ENCODE assay signal across 20 mouse cellular contexts in the genomic region with DNA sequence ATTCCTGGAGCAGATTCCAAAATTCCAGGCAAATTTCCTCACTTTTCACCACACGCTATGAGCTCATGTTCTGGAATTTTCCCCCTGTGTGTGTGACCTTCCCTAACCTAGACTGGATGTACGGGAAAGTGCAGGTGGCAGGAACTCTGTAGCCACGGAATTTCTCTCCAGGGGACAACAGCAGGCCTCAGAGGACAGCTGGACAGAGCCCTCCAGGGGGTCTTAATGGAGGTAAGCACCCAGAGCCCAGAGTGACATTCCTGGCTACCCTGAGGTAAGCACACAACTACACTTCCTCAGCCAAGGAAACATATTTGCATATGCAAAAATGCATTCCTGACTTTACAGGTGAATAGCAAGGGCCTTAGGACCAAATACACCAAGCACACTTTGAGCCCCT.
DNase-seq lines count a peak whose midpoint lies in the region; ATAC-seq and TF ChIP-seq lines count a peak whose summit lies in the region.
"Had no signal": no experiment of that assay in that cellular context is flagged by ENCODE, and none has a peak within 500 bp of the region (broad histone marks: within the 10 kb centered on the region; RNA-seq: fewer than 3 reads in every experiment).

No protein-coding gene starts in this region.

- intact Hi-C loops in heart, postnatal 14 days (cut with DNase I): loop anchor here (5.0 kb wide), 2 partner anchors 43 to 242 kb away; no protein-coding TSS in a partner anchor

- H3K4me3 ChIP-seq in kidney, embryonic 16.5 days (ENCODE audit: low read length): no peak overlapping the region
- no peak overlapping the region for H3K4me3 ChIP-seq in ES-Bruce4 (ENCODE audit: low read depth, low read length)
- H3K4me3 ChIP-seq: embryonic facial prominence, embryonic 15.5 days; intestine, embryonic 15.5 days; limb, embryonic 15.5 days; liver, embryonic 15.5 days; midbrain, embryonic 12.5 days; neural tube, embryonic 12.5 days had no signal

- no peak overlapping the region for H3K9ac ChIP-seq in kidney, embryonic 16.5 days (replicated peaks; ENCODE audit: low read length)
- no peak overlapping the region for H3K9ac ChIP-seq in ES-Bruce4 (ENCODE audit: low read depth, poor library complexity, severe bottlenecking)
- H3K9ac ChIP-seq: embryonic facial prominence, embryonic 15.5 days; hindbrain, embryonic 14.5 days; intestine, embryonic 15.5 days; limb, embryonic 15.5 days; liver, embryonic 15.5 days; midbrain, embryonic 12.5 days; neural tube, embryonic 12.5 days had no signal

- no peaks in the 10 kb centered on the region for H3K27me3 ChIP-seq in kidney, embryonic 16.5 days (ENCODE audit: insufficient read depth, low read length)
- H3K27me3 ChIP-seq in ES-Bruce4 (ENCODE audit: control insufficient read depth, insufficient read depth, low read length, poor library complexity, severe bottlenecking): no peaks in the 10 kb centered on the region
- H3K27me3 ChIP-seq: embryonic facial prominence, embryonic 15.5 days; intestine, embryonic 15.5 days; limb, embryonic 15.5 days; liver, embryonic 15.5 days; midbrain, embryonic 12.5 days; neural tube, embryonic 12.5 days had no signal

- no peak for TF ChIP-seq CTCF in ES-Bruce4 (IDR thresholded peaks at IDR 0.05; ENCODE audit: low read depth, low read length)

- H3K27ac ChIP-seq in kidney, embryonic 16.5 days (ENCODE audit: low read length): no peak overlapping the region
- peak overlapping the region; percentile 68 for H3K27ac ChIP-seq in ES-Bruce4 (ENCODE audit: insufficient read depth, low read length)
- H3K27ac ChIP-seq: embryonic facial prominence, embryonic 15.5 days; hindbrain, embryonic 14.5 days; intestine, embryonic 15.5 days; limb, embryonic 15.5 days; liver, embryonic 15.5 days; midbrain, embryonic 12.5 days; neural tube, embryonic 12.5 days had no signal

- TF ChIP-seq POLR2A in ES-Bruce4 (IDR thresholded peaks at IDR 0.05; ENCODE audit: insufficient read depth, low read length): no peak

- no peak for ATAC-seq in kidney, embryonic 16.5 days (ENCODE audit: low FRiP score, low TSS enrichment)

- H3K4me2 ChIP-seq in kidney, embryonic 16.5 days (replicated peaks; ENCODE audit: low read depth, low read length): no peak overlapping the region
- H3K4me2 ChIP-seq: embryonic facial prominence, embryonic 15.5 days; hindbrain, embryonic 14.5 days; intestine, embryonic 15.5 days; limb, embryonic 15.5 days; liver, embryonic 15.5 days; midbrain, embryonic 12.5 days; neural tube, embryonic 12.5 days had no signal

- no peaks in the 10 kb centered on the region for H3K9me3 ChIP-seq in kidney, embryonic 16.5 days (ENCODE audit: low read length)
- H3K9me3 ChIP-seq in ES-Bruce4 (replicated peaks; ENCODE audit: control insufficient read depth, insufficient read depth, low read length, poor library complexity, severe bottlenecking): no peaks in the 10 kb centered on the region
- H3K9me3 ChIP-seq: embryonic facial prominence, embryonic 15.5 days; intestine, embryonic 15.5 days; limb, embryonic 15.5 days; liver, embryonic 15.5 days; midbrain, embryonic 12.5 days; neural tube, embryonic 12.5 days had no signal

- DNase-seq in heart, adult 11 months: peak; percentile 93
- DNase-seq in heart, postnatal 14 days: no peak
- peak; percentile 47 for DNase-seq in kidney, adult 11 months
- DNase-seq in ZHBTc4 (ENCODE audit: low read depth, low spot score): peak; percentile 57
- DNase-seq in ovary, postnatal 36 days (ENCODE audit: low spot score): no peak
- DNase-seq in cerebellum, adult 9-11 months: no peak
- DNase-seq: adrenal gland, adult 8-10 months; cerebellum, adult 11 months; cerebellum, postnatal 25 days; gastrocnemius, postnatal 14 days; thymus, postnatal 36 days had no signal

- peaks cover 17% of the 10 kb centered on the region for H3K4me1 ChIP-seq in kidney, embryonic 16.5 days (ENCODE audit: insufficient read depth, low read length)
- H3K4me1 ChIP-seq in ES-Bruce4 (ENCODE audit: control insufficient read depth, insufficient read depth, low read length): peaks cover 11% of the 10 kb centered on the region
- H3K4me1 ChIP-seq: liver, embryonic 15.5 days had no signal

- H3K36me3 ChIP-seq in kidney, embryonic 16.5 days (ENCODE audit: insufficient read depth, low read length): no peaks in the 10 kb centered on the region
- no peaks in the 10 kb centered on the region for H3K36me3 ChIP-seq in ES-Bruce4 (ENCODE audit: control insufficient read depth, insufficient read depth, low read length, poor library complexity, severe bottlenecking)
- H3K36me3 ChIP-seq: embryonic facial prominence, embryonic 15.5 days; intestine, embryonic 15.5 days; limb, embryonic 15.5 days; liver, embryonic 15.5 days; midbrain, embryonic 12.5 days; neural tube, embryonic 12.5 days had no signal

- WGBS in kidney, embryonic 16.5 days: 53% methylated on average over 3 of the region's 3 CpGs

- TF ChIP-seq EP300 in ES-Bruce4 (IDR thresholded peaks at IDR 0.05; ENCODE audit: insufficient read depth, low read depth, low read length): peak; percentile 96

Comparison
In these comparisons a context has a peak if more than half of its experiments do, and no peak if none do; other contexts are left out.
1. DNase-seq: peak in heart, adult 11 months (single experiment), kidney, adult 11 months (single experiment) and ZHBTc4 (single experiment); none in heart, postnatal 14 days (0 of 2), ovary, postnatal 36 days (single experiment) and cerebellum, adult 9-11 months (single experiment).